Mouse (Mus musculus): ENCODE measurements around the gene Spats1.
A peak's percentile ranks its signal among the peaks of the same experiment; 100 is the strongest.
"Not testable (repeated sequence)": the region's sequence is repeated elsewhere in the genome, so short reads cannot be mapped to it uniquely, and the experiment has no call there.

Spats1 gene

DNA sequence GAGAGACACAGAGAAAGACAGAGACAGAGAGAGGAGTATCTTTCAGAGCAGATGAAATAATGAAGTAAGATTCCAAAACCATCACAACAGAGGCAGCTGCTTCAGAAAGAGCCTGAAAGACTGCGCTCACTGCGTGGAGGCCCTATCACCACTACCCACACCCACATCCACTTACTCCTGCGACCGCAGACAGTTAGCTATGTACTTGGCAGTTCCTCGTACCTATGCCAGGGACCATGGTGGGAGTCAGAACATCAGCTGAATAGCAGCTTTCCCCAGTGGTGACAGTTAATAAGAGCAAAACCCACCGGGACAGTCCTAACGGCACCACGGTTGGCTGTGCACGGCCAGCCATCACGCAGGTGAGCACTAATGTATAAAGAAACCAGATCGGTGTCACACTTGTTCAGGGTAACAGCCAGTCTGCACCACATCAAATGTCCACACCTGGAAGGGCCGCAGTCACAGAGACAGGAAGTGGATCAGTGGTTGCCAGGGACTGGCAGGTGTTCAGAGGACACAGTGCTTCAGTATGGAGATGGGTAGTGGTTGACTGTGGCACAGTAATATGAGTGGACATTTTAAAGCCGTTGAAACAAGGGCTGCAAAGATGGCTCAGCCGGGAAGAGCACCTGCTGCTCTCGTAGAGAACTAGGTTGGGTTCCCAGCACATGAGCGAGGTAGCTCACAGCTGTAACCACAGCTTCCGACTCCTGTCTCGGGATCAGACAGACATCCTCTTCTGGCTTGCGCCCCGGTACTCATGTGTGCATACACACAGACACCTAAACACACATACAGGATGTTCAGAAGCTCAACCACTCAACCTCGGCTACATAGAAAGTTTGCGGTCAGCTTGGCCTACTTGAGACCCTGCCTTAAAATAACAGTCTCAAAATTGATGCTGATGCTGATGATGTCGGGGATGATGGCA, 13.4 kb upstream of the Spats1 start:
- no peak for DNase-seq

DNA sequence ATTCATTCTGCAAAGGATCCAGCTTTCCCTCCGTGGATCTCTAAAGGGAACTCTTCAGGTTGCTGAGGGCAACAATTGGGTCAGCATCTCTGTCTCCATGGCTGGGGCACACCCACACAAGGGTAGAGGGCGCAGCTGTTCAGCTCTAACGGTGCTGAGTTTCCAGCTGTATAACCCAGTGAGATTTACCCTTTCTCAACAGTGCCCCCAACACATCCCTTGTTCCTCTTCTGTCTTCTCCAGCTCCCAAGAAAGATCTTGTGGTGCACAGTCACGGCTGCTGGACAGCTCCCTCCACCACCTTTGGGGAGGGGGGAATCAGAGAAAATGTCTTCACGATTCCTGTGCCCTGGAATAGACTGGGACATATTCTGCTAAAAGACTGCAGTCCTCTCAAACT, 12.0 kb upstream of the Spats1 start:
- DNase-seq, result no peak

DNA sequence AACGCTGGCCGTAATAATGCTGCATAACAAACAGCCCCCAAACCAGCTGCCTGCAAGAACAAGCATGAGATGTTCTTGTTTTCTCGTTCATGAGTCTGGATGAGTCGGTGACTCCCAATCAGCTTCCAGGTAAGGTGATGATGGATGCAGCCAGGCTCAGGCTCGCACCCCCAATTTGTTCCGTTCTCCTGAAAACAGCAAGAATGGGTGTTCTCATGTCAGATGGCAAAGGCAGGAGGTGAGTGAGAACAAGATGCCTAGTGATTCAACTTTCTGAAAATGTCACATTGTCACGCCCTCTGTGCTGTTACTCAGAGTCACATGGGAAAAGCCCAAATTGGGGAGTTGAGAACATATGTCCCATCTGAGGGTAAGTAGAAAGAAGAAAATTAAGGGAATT, 10.4 kb upstream of the Spats1 start:
- DNase-seq, result no peak

DNA sequence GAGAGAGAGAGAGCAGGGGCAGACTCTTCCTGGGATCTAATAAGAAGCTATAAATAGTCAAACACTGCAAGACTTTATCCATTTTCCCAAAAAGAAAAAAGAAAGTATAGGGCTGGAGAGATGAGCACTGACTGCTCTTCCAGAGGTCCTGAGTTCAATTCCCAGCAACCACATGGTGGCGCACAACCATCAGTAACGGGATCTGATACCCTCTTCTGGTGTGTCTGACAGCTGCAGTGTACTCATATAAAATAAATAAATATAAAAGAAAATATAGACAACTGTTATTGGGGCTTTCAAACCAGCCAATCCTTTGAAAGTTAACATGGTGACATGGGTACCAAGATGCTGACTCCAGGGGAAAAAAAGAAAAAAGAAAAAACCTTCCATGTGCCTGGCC, 5.2 kb upstream of the Spats1 start:
- peak in 1 of 2 experiments; percentile 20 for DNase-seq

DNA sequence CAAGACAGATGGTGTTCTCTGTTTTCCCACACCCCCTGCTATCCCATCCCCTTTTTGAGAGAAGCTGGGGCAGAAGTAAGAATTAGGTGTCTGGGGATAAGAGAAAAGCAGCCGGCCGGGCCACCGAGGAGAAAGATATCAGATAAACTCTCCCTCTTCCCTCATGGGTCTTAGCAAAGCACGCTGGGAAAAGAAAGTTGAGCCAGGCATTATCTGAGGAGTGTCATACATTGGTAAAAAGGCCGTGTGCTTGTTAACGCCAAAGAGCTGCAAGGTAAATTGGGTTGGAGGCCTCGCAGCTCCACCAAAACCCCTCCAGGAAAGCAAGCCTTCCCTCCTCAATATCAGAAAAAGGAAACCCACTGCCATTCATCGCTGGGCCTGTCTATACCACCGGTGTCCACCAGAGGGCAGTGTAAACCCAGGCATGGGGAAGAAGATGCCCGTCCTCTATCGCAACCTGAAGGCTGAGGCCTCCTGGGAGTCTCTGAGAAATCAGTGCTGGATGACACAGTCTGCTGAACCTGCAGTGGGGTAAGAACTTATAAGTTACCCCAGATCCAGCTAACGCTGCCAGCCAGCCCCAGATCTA, 3.1 kb upstream of the Spats1 start:
- DNase-seq, result peak; percentile 92

DNA sequence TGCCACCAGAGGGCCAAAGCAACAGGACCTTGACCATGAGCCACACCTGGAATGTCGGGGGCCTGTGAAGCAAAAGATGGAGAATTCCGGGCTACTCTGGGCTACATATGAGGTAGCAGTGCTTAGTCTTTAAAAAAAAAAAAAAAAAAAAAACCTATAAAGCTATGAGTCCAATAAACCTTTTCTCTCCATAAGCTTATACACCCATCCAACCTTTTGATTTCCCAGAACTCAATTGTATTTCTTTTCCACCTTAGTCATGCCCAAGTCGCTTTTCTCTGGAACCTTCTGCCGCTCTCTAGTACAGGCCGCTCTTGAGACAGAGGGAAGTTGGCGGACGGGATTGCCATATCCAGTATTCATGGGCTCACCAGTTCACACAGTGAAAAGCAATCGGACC, 1.1 kb downstream of the Spats1 start:
- no peak for DNase-seq

DNA sequence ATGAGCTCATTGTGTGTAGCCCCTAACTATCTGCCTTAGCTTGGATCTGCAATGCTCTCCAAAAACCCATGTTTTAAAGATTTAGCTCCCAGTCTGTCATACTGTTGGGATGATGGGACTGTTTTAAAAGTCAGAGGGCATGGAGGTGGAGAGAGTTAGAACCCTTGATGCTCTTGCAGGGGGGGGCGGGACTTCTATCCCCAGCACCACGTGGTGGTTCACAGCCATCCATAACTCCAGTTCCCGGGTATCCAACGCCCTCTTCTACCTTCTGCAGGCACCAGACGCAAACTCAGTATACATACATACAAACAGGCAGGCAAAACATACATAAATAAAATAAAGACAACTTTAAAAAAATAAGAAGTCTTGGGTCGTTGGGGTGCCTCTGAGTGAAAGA, 1.5 kb downstream of the Spats1 start:
- no peak for DNase-seq

DNA sequence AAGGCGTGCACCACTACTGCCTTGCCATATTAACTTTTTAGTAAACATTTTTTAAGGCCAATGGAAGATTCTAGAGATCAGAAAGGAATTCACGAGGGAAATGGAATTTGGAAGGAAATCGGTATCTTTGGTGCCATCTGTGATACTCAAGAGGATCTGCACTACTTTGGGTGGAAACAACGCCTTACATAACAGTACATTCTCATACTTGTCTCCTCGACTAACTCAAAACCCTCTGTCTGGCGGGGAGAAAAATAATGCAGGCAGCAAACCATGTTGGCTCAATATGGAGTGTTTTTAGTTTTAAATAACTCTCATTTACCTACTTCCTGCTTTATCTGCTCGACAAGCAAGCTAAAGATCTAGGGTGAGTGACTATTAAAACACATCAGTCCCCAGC, 4.5 kb downstream of the Spats1 start:
- DNase-seq, result no peak

DNA sequence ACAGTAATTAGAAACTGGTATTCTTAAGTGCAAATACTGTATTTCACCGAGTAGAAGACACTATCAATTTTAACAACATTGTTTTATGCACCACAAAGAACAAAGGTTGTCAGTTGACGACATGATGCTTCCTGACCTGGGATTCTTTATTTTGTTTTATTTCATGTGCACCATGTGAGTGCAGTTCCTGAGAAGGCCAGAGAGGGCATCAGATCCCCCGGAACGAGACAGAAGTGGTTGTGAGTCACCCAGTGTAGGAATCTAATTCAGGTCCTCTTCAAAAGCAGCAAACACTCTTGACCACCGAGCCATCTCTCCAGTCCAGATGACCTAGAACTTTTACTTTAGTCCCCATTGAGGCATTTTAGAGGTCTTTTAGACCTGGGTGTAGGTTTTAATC, 6.9 kb downstream of the Spats1 start:
- DNase-seq, result peak in 1 of 2 experiments; percentile 4

DNA sequence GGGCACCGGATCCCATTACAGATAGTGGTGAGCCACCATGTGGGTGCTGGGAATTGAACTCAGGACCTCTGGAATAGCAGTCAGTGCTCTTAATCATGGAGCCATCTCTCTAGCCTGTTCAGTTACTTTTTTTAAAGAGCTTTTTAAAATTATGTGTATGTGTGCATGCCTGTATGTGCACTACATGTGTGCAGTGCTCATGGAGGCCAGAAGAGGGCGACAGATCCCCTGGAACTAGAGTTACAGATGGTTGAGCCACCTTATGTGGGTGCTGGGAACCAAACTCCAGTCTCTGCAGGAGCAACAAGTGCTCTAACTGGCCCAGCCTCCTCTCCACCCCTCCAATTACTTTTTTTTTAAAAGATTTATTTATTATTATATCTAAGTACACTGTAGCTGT, 8.5 kb downstream of the Spats1 start:
- no peak for DNase-seq

DNA sequence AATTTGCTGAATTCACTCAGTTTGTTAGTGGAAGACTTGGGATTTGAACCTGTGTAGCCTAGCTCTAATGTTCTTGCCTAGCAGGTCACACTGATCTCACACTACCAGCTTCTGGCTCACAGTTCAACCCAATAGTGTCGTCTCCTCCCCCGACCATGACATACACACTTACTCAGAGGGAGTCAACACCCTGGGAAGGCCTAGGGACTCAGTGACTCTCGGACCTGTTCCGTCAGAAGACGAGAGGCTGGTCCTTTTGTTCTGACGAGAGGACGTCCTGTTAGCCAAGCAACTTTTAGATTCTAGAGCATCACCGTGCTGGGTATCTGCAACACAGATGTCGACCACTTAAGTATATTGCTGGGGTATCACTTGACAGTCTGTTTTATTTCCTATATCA, 11.0 kb downstream of the Spats1 start:
- DNase-seq, result no peak

DNA sequence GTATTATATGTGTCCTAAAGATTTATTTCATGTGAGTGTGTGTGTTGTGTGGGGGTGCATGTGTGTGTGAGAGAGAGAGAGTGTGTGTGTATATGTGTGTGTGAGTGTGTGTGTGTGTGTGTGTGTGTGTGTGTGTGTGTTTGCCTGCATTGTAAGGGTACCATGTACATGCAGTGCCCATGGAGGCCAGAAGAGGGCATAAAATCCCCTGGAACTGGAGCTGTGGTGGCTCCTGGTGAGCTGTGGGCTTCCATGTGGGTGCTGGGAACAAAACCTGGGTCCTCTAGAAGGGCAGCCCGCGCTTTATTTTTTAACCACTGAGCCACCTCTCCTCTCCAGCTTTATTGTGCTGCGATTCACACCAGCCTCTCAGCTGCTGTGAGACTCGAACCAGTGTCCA, 12.7 kb downstream of the Spats1 start:
- DNase-seq, result no peak

DNA sequence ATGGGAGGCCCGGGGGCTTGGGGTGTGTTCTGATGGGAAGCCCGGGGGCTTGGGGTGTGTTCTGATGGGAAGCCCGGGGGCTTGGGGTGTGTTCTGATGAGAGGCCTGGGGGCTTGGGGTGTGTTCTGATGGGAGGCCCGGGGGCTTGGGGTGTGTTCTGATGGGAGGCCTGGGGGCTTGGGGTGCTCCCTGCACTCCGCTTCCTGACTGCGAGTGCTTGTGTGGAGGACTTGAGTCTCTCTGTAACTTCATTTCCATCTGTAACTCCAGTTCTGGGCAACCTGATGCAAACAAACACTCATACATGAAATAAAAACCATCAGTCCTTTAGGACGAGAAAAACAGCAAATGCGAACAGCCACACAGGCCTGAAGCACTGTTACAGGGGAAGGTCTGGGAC, 16.2 kb downstream of the Spats1 start:
- no peak for DNase-seq

DNA sequence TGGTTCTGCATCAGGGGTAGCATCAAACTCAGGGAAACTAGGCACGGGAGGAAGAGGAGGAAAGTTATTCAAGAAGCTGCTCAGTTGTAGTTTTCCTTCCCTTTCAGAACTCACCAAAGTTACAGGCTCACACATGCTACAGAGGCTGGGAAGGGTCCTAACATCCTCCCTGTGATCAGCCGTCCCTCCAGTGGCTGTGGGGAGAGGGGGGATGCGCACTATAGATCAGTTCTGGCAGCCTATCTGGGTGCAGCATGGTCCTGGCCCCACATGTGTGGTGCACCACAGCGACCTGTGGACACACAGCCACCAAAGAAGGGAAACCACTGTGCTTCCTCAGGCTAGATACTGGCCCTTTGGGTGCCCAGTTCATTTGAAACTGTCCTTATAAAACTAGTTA, 16.7 kb downstream of the Spats1 start:
- DNase-seq, result no peak

DNA sequence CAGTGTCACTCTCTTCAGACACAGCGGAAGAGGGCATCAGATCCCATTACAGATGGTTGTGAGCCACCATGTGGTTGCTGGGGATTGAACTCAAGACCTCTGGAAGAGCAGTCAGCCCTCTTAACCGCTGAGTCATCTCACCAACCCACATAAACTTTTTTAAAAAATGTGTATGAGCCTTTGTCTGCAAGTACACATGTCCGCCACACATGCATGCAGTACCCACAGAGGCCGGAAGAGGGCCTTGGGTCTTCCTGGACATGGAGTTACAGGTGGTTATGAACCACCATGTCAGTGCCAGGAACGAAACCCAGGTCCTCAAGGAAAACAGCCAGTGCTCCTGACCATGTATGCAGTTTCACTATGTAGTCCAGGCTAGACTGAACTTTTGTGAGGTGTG, 17.7 kb downstream of the Spats1 start:
- no peak for DNase-seq

DNA sequence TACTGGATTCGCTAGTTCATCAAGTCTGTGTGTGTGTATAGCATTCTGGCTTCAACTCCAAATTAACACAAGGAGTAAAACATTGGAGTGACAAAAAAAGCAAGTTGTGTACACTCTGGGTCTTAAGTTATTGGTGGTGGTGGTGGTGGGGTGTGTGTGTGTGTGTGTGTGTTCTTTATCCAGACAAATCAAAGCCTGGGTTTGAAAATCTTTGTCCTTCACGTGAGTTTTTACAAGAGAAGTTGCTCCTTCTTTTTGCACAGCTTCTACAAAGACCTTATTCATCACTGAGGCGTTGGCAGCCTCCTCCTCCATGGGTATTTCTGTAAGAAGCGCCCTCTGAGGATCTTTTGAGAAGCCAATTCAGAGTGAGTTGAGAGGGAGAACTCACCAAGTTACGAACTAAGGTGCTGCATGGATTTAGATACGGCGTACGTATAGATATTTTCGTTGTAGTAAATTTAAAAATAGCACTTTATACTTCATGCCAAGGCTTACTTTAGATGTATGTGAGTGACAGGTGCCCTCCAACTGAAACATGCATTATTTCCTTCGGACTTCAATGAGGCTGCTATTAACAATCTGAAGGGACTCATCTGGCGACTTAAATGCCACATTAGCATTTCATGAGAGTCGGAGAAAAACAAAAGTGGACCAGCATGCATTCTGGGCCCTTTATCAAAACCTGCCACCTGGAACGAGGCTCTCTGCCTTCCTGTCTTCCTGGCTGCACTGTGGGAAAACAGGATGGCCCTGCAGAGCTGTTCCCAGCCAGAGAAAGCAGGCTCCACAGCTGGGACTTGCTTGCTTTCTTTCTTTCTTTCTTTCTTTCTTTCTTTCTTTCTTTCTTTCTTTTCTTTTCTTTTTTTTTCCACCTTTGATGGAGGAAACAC, 18.7 kb downstream of the Spats1 start:
- DNase-seq, result no peak

DNA sequence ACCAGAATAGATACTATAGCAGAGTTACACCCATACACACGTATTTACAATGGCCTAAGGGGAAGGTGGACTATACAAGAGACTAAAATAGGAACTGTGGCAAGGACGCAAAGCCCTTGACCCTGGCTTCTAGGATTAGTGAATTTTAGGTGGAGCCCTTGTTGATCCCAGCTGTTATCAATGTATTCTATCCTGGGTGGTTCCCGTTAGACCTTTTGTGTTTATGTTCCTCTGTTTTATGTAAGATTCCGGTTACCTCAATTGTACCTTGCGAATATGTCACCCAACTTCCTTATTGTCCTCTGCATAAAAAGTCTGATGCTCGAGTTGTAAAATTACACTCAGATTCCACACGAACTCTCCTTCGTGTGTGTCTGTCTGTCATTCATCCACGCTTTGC, 19.4 kb downstream of the Spats1 start:
- not testable (repeated sequence) for DNase-seq

DNA sequence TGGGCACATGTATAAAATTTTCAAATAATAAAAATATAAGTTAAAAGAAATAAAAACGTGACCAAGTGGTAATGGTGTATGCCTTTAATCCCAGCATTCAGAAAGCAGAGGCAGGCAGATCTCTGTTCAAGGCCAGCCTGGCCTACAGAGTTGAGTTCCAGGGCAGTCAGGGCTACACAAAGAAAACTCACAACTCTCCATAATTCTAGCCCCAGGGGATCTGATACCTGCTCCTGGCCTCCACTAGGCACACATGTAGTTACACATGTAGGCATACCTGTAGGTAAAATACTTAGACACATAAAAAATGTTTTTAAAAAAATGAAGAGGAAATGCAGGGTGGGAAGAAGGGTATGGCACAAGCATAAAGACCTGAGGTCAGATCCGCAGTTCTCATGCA, 20.4 kb downstream of the Spats1 start:
- no peak for DNase-seq

DNA sequence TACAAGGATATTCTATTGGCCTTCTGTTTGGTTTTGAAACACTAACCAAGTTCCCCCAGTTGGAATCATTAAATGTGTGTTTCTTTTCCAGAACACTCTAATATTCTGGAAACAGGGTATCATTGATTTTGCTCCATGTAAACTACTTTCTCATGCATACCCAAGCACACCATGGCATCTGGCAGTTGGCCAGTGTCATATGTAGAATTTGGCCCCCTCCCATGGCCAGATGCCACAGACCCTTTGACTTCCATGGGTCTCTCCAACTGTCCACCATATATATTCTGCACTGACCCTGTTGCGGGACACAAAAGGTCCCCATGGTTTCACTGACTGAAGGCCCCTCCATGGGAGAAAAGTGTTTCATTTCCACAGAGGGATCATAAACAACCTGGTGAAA, 22.9 kb downstream of the Spats1 start:
- DNase-seq, result no peak

DNA sequence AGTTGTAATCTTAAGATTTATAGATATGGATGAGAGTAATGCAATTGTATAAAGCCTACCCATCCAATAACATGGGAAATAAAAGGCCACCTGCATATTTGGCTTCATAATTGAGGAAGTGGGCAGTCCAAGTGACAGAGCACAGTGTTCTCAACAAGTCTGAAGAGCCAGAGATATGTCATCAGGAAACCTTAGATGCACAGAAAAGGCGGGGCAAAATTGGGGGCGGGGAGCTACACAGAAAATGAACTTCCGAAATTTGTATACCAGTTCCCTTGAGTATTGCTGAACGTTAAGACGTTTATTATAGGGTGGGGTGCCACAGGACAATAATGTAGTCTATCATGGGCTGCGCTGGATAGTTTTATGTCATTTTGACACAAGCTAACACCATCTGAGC, 25.1 kb downstream of the Spats1 start:
- peak; percentile 40 to 48 for DNase-seq

DNA sequence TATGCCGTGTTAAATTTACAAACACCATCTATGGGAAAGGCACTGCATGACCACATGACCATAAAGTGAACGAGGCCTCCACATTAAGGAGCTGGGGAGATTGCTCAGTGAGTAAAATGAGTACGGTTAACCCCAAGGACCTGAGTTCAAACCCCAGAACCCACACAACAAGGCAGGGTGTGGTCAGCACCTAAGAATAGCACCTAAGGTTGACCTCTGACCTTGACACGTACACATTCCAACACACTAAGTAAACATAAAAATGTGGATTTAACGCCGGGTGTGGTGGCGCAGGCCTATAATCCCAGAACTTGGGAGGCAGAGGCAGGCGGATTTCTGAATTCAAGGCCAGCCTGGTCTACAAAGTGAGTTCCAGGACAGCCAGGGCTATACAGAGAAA, 25.6 kb downstream of the Spats1 start:
- DNase-seq, result no peak

DNA sequence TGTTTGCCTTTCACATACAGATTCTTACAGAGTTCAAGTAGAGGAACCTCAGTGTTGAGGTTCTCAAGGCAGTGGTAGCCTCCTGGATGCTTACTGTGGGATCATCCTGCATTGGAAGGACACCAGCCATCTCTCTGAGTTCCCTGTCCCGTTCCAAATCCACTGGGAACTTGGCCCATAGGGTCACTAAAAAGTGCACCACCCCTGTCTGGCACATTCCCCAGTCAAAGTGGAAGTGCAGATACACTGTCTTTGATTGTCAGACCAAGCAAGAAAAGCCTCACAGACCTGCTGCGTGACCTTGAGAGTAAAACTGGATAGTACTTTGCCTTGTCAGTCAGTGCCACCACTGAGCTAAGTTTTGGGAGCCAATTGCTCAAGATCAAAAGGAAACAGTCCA, 28.2 kb downstream of the Spats1 start:
- no peak for DNase-seq

DNA sequence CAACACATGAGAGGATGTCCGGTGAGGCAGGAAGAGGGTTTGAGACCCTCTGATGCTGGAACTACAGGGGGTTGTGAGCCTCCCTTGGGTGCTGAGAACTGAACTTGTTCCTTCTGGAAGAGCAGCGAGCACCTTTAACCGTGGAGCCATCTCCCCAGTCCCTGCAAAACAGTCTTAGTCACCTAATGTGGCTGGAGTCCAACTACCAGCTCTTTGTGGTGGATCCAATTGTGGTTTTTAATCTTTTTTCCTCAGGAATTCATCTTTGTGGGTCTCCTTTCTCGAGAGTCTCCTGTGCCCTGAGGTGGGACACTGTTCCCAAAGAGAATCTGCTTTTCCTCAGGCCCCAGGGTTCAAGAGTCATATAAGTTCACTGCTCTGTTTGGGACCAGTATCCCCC, 29.3 kb downstream of the Spats1 start:
- no peak for DNase-seq

DNA sequence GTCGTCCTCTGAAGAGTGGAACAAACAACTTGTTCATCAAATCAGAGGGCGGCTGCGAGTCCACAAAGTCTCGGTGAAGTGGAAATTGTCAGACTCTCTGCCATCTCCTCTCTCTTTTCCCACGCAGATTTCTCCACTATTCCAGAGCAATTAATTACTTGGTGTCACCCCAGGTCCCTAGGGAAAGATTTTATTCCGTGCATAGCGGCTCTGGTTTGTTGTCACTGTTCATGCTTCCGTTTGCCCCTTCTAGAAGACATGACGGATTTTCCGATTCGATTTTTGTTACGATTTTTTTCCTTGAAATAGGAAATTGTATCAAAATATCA, 41.0 kb downstream of the Spats1 start:
- no peak for DNase-seq
